Mouse (Mus musculus): Measurements from ENCODE around the gene Entpd5. TPM values are rescaled to one million over a fixed set of nuclear protein-coding genes. Genes with fewer than 3 reads are reported as not detected.

Entpd5 gene
- polyA plus RNA-seq, 1 experiment, result 25.0 TPM

DNA sequence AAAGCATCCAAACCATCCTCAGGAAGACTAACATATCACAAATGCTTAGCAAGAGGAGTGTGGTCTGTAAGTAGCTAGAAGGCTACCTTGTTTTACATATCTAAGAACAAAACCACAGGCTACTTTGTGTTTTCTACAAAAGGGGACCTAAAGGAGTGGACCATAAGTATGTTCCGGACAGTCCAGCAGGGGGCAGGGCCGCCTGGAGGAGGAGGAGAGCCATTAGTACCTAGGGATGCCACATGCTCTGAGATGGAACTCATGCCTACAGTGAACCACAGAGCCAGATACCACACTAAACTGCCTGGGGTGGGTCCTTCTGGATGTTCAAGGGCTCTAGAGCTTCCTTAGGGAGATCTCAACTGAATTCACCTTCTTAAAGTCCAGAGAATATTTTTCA, 61.6 kb downstream of the Entpd5 start:
- Histone ChIP-seq H3K27ac (ENCODE audit: control insufficient read depth, insufficient read depth, low read depth, low read length, poor library complexity) (no peak overlapping the region), H3K4me1 (ENCODE audit: control insufficient read depth, insufficient read depth, low read length) (no peaks in the 10 kb centered on the region), H3K4me3 (replicated peaks; ENCODE audit: control insufficient read depth, low read depth, low read length) (no peak overlapping the region)
- TF ChIP-seq CTCF (IDR thresholded peaks at IDR 0.05; ENCODE audit: control insufficient read depth, insufficient read depth, low read length) (peak; percentile 71), POLR2A (IDR thresholded peaks at IDR 0.05; ENCODE audit: borderline replicate concordance, control insufficient read depth, low read depth, low read length) (no peak)
- WGBS, result 61% methylated on average over 2 of the region's 2 CpGs

DNA sequence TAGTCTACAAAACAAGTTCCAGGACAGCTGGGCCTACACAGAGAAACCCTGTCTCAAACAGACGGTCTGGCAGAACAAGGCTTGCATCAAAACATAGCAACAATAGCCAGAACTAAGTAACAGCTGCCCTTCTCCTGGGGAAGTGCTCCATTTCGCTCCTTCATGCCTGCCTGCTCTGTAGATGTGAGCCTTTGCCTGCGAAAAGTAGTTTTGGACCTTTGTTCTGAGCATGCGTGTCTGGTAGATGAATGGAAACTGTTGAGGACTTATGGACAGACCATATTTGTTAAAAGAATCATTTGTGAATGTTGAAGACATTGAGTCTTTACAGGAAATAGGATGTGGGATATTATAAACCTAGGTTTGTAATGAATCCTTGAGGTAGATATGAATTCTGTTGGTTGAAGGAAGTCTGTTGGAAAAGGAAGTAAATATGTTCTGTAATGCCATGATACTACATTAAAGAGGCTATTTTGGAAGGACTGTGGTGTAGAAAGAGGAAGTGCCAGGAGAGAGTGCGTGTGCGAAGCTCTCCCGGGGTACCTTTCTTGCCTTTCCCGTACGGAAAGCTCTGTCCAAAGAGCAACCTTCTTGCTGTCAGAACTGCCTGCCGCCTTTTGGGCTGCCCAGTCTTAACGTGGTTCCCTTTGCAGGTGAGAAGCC, 71.7 kb downstream of the Entpd5 start:
- no peak overlapping the region for H3K4me3 ChIP-seq (replicated peaks; ENCODE audit: control insufficient read depth, low read depth, low read length)
- H3K27ac ChIP-seq (ENCODE audit: control insufficient read depth, insufficient read depth, low read depth, low read length, poor library complexity), result peak overlapping the region; percentile 44; the same call in 1 of the 2 replicates
- H3K4me1 ChIP-seq (ENCODE audit: control insufficient read depth, insufficient read depth, low read length), result peaks cover 4% of the 10 kb centered on the region
- 20% methylated on average over 11 of the region's 11 CpGs for WGBS
- no peak for TF ChIP-seq POLR2A (IDR thresholded peaks at IDR 0.05; ENCODE audit: borderline replicate concordance, control insufficient read depth, low read depth, low read length)
- no peak for TF ChIP-seq CTCF (IDR thresholded peaks at IDR 0.05; ENCODE audit: control insufficient read depth, insufficient read depth, low read length)

DNA sequence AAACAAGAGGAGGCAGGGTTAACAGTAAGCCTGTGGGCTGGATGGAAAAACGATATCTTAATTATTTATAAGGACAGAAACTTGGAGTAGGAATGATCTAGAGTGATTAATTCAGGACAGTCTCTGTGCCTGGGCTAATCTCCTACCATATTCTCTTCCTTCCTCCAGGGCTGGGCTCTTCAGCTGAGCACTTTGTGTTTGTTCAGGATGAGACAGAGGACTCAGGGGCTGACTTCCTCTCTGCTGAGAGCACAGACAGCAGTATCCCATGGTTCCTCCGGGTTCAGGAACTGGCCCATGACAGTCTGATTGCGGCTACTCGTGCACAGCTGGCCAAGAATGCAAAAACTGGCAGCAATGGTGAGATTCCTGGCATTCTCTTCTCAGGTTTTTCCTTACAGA, 81.7 kb downstream of the Entpd5 start:
- 83% methylated on average over 4 of the region's 4 CpGs for WGBS
- TF ChIP-seq POLR2A (IDR thresholded peaks at IDR 0.05; ENCODE audit: borderline replicate concordance, control insufficient read depth, low read depth, low read length), result no peak
- TF ChIP-seq CTCF (IDR thresholded peaks at IDR 0.05; ENCODE audit: control insufficient read depth, insufficient read depth, low read length), result no peak
- Histone ChIP-seq H3K4me1 (ENCODE audit: control insufficient read depth, insufficient read depth, low read length) (no peaks in the 10 kb centered on the region), H3K4me3 (replicated peaks; ENCODE audit: control insufficient read depth, low read depth, low read length) (no peak overlapping the region), H3K27ac (ENCODE audit: control insufficient read depth, insufficient read depth, low read depth, low read length, poor library complexity) (no peak overlapping the region)

Other genes with a start within 250 kb of the Entpd5 start
- gene Elmsan1, start 190.1 kb downstream of the Entpd5 start, polyA plus RNA-seq (2011; ENCODE audit: insufficient read depth, insufficient read length, low replicate concordance, missing spikeins), result 12.5 and 20.0 TPM in 2 replicates
- 17.8 and 25.3 TPM in 2 replicates for gene Ptgr2, start 123.8 kb downstream of the Entpd5 start, polyA plus RNA-seq (2011; ENCODE audit: insufficient read depth, insufficient read length, low replicate concordance, missing spikeins)
- gene Zfp410, start 92.2 kb downstream of the Entpd5 start, polyA plus RNA-seq (2011; ENCODE audit: insufficient read depth, insufficient read length, low replicate concordance, missing spikeins), result 29.1 and 31.8 TPM in 2 replicates
- gene Coq6, start 47.4 kb downstream of the Entpd5 start, polyA plus RNA-seq (2011; ENCODE audit: insufficient read depth, insufficient read length, low replicate concordance, missing spikeins), result 9.8 and 26.6 TPM in 2 replicates
- gene Fam161b, start 47.2 kb downstream of the Entpd5 start, polyA plus RNA-seq (2011; ENCODE audit: insufficient read depth, insufficient read length, low replicate concordance, missing spikeins), result 1.5 and 2.0 TPM in 2 replicates
- gene Bbof1, start within 50 bp of the Entpd5 start, polyA plus RNA-seq (2011; ENCODE audit: insufficient read depth, insufficient read length, low replicate concordance, missing spikeins), result 2.8 and 3.0 TPM in 2 replicates
- gene Rnf113a2, start 8.2 kb upstream of the Entpd5 start, polyA plus RNA-seq (2011; ENCODE audit: insufficient read depth, insufficient read length, low replicate concordance, missing spikeins), result 9.5 and 10.6 TPM in 2 replicates
- 2.5 and 3.0 TPM in 2 replicates for gene Aldh6a1, start 42.0 kb upstream of the Entpd5 start, polyA plus RNA-seq (2011; ENCODE audit: insufficient read depth, insufficient read length, low replicate concordance, missing spikeins)
- gene Lin52, start 42.4 kb upstream of the Entpd5 start, polyA plus RNA-seq (2011; ENCODE audit: insufficient read depth, insufficient read length, low replicate concordance, missing spikeins), result 12.5 and 13.0 TPM in 2 replicates
- not detected in 2 replicates for gene Vsx2, start 160.7 kb upstream of the Entpd5 start, polyA plus RNA-seq (2011; ENCODE audit: insufficient read depth, insufficient read length, low replicate concordance, missing spikeins)
- 4.0 and 7.7 TPM in 2 replicates for gene Abcd4, start 208.4 kb upstream of the Entpd5 start, polyA plus RNA-seq (2011; ENCODE audit: insufficient read depth, insufficient read length, low replicate concordance, missing spikeins)
- not detected in 2 replicates for gene Vrtn, start 232.0 kb upstream of the Entpd5 start, polyA plus RNA-seq (2011; ENCODE audit: insufficient read depth, insufficient read length, low replicate concordance, missing spikeins)